Mouse (Mus musculus): Measurements from ENCODE around the gene Tjp1.

GRCm38 (mm10) chr7:65380716-65381115, 146.9 kb downstream of the Tjp1 start:
- TF ChIP-seq POLR2A (IDR thresholded peaks at IDR 0.05; ENCODE audit: low read depth, low read length), result no peak
- no peak for TF ChIP-seq CTCF (IDR thresholded peaks at IDR 0.05; ENCODE audit: borderline replicate concordance, insufficient read depth, low read length)

Data from embryonic fibroblast, embryonic 13.5 days (primary cell).